Mouse (Mus musculus) heart, postnatal 0 days (tissue): ENCODE results near the gene Pgap3. TPM values are rescaled to one million over a fixed set of nuclear protein-coding genes. Genes with fewer than 3 reads are reported as not detected.

Experiments
- ATAC-seq: fragments of 200-750 bp; cut with Nextera tagmentation; 2 replicates; pipeline ENCODE4 v1.8.0; 2017; ENCODE audit warnings: low read depth, moderate number of reproducible peaks, moderate library complexity; ENCODE audit not compliant: insufficient read depth
- DNase-seq: peaks from one replicate; pipeline ENCODE4 v3.0.0-alpha.2; 2016; ENCODE audit warnings: low spot score
- H3K27ac ChIP-seq: fragments of 300-500 bp; sonication (generic); 2 replicates; pipeline ENCODE4 v1.5.1; 2014; ENCODE audit warnings: low read depth, mild to moderate bottlenecking
- H3K27me3 ChIP-seq: fragments of 300-500 bp; sonication (generic); 2 replicates; pipeline ENCODE4 v1.6.1; 2014; ENCODE audit warnings: low read length, mixed read lengths; ENCODE audit not compliant: control insufficient read depth, insufficient read depth
- H3K36me3 ChIP-seq: fragments of 300-500 bp; sonication (generic); replicated peaks from 2 replicates; pipeline ENCODE4 v1.6.1; 2014; ENCODE audit warnings: low read length, mixed read lengths; ENCODE audit not compliant: control insufficient read depth, insufficient read depth
- H3K4me1 ChIP-seq: fragments of 300-500 bp; sonication (generic); 2 replicates; pipeline ENCODE4 v1.6.1; 2014; ENCODE audit warnings: antibody characterized with exemption; ENCODE audit not compliant: control insufficient read depth, insufficient read depth
- H3K4me2 ChIP-seq: fragments of 300-500 bp; sonication (generic); 2 replicates; pipeline ENCODE4 v1.6.1; 2014; ENCODE audit warnings: low read depth, mild to moderate bottlenecking, low read length, moderate library complexity
- H3K4me3 ChIP-seq: fragments of 300-500 bp; sonication (generic); 2 replicates; pipeline ENCODE4 v1.5.1; 2014; ENCODE audit warnings: low read depth, low read length
- H3K9ac ChIP-seq: fragments of 300-500 bp; sonication (generic); replicated peaks from 2 replicates; pipeline ENCODE4 v1.6.1; 2014; ENCODE audit warnings: low read depth, low read length, mixed read lengths
- H3K9me3 ChIP-seq: fragments of 300-500 bp; sonication (generic); replicated peaks from 2 replicates; pipeline ENCODE4 v1.6.1; 2016; ENCODE audit warnings: low read length; ENCODE audit not compliant: control insufficient read depth
- CTCF ChIP-seq: IDR thresholded peaks from 2 replicates; pipeline ENCODE4 v1.5.1; 2016; ENCODE audit warnings: antibody characterized with exemption, control low read depth, low read depth
- EP300 ChIP-seq: IDR thresholded peaks from 2 replicates; pipeline ENCODE4 v1.6.1; 2016; ENCODE audit warnings: antibody characterized with exemption, low read depth
- WGBS: fragments of 180-500 bp; shearing (Covaris S2); extraction: QIAGEN DNeasy Blood & Tissue Kit; methylation state at CpG from one replicate; pipeline ENCODE4 v1.1.7; 2014; 5-methylcytosine and 5-hydroxymethylcytosine counted together
- polyA plus RNA-seq: library from polyadenylated mRNA; unstranded; fragments of >200 nt; fragmentation: Nextera tagmentation; extraction: Ambion mirVana; gene quantifications from 2 replicates; pipeline ENCODE4 v1.2.1, GENCODE M21; 2015
- total RNA-seq: library from RNA; depleted of rRNA; stranded (reverse); fragments of >200 nt; gene quantifications from 2 replicates; pipeline ENCODE4 v1.2.3, GENCODE M21; 2014; ENCODE audit warnings: low replicate concordance

Pgap3 gene
- total and polyA plus RNA-seq, 2 experiments from 2014 or later = 18.2 to 35.7 TPM

- Histone ChIP-seq H3K4me1 (peaks cover 19% of the 10 kb centered on the region), H3K9ac (peak within 1 kb of the TSS; percentile 63), H3K4me3 (peak within 1 kb of the TSS; percentile 82), H3K9me3 (no peaks in the 10 kb centered on the region), H3K36me3 (no peaks in the 10 kb centered on the region), H3K27me3 (no peaks in the 10 kb centered on the region), H3K4me2 (peak within 1 kb of the TSS; percentile 81), H3K27ac (peak within 1 kb of the TSS; percentile 91)
- under 1% methylated on average over 58 of the region's 60 CpGs for WGBS
- ATAC-seq = peak; percentile 87
- TF ChIP-seq CTCF = no peak
- TF ChIP-seq EP300 = no peak
- DNase-seq = peak; percentile 87
Measured at GRCm38 (mm10) chr11:98358161-98359083, 41.9 kb downstream of the Pgap3 start, which contains the start of gene Stard3. Gene Stard3, plus strand, starts transcription at chr11:98358368.

- H3K9me3 ChIP-seq = no peaks in the 10 kb centered on the region
- H3K4me1 ChIP-seq = peaks cover 19% of the 10 kb centered on the region
- peak overlapping the region; percentile 91 for H3K27ac ChIP-seq
- peak overlapping the region; percentile 63; the same call in 1 of the 2 replicates for H3K9ac ChIP-seq
- peak; percentile 34 for DNase-seq
- TF ChIP-seq EP300 (0 out of 2 replicates have a peak, but pooled peaks have one; percentile 41), CTCF (no peak)
- H3K4me2 ChIP-seq = peak overlapping the region; percentile 81
- H3K36me3 ChIP-seq = no peaks in the 10 kb centered on the region
- peak overlapping the region; percentile 82 for H3K4me3 ChIP-seq
- ATAC-seq = peak; percentile 28
- 12% methylated on average over 13 of the region's 13 CpGs for WGBS
- H3K27me3 ChIP-seq = no peaks in the 10 kb centered on the region
Measured at GRCm38 (mm10) chr11:98357396-98358160, 42.7 kb downstream of the Pgap3 start.

GRCm38 (mm10) chr11:98356625-98357394 is 43.5 kb downstream of the Pgap3 start:
- no peak for ATAC-seq
- peaks cover 19% of the 10 kb centered on the region for H3K4me1 ChIP-seq

GRCm38 (mm10) chr11:98355732-98356299 is 44.5 kb downstream of the Pgap3 start:
- no peak for TF ChIP-seq EP300
- TF ChIP-seq CTCF = peak; percentile 83
- H3K4me2 ChIP-seq = no peak overlapping the region
- H3K9ac ChIP-seq = no peak overlapping the region
- ATAC-seq = no peak
- DNase-seq = peak; percentile 58
- no peaks in the 10 kb centered on the region for H3K36me3 ChIP-seq
- peaks cover 19% of the 10 kb centered on the region for H3K4me1 ChIP-seq
- no peak overlapping the region for H3K4me3 ChIP-seq
- no peaks in the 10 kb centered on the region for H3K9me3 ChIP-seq
- no peak overlapping the region for H3K27ac ChIP-seq
- WGBS = 7% methylated on average over 6 of the region's 6 CpGs
- H3K27me3 ChIP-seq = no peaks in the 10 kb centered on the region

More at GRCm38 (mm10) chr11:98356625-98357394, 43.5 kb downstream of the Pgap3 start:
- Histone ChIP-seq H3K9me3 (no peaks in the 10 kb centered on the region), H3K4me2 (peak overlapping the region; percentile 81; the same call in 1 of the 2 replicates), H3K27ac (peak overlapping the region; percentile 91), H3K27me3 (no peaks in the 10 kb centered on the region), H3K36me3 (no peaks in the 10 kb centered on the region), H3K9ac (no peak overlapping the region), H3K4me3 (no peak overlapping the region)
- TF ChIP-seq EP300 (no peak), CTCF (no peak)
- DNase-seq = no peak
- 62% methylated on average over 7 of the region's 7 CpGs for WGBS
